Mouse (Mus musculus): Measurements from ENCODE around the gene Atcay.

- TF ChIP-seq CTCF (IDR thresholded peaks at IDR 0.05; ENCODE audit: low read depth, low read length) (no peak), GATA1 (IDR thresholded peaks at IDR 0.05; ENCODE audit: borderline replicate concordance, low read length) (no peak), POLR2AphosphoS5 (IDR thresholded peaks at IDR 0.05; ENCODE audit: insufficient replicate concordance, low read depth, low read length) (no peak), TAL1 (conservative IDR thresholded peaks at IDR 0.05; ENCODE audit: low read depth, low read length) (no peak)
Observed at GRCm38 (mm10) chr10:81165118-81165517, 65.5 kb downstream of the Atcay start.

Data from G1E (cell line).